Mouse (Mus musculus) embryonic fibroblast, embryonic 13.5 days (primary cell): Measurements from ENCODE around the gene Rsad2. TPM values are rescaled to one million over a fixed set of nuclear protein-coding genes. Genes with fewer than 3 reads are reported as not detected.

Source experiments
- H3K27ac ChIP-seq: 2 replicates; pipeline ENCODE4 v1.5.1; 2012; ENCODE audit warnings: low read length, control low read depth, inconsistent platforms; ENCODE audit not compliant: insufficient read depth
- H3K4me1 ChIP-seq: 2 replicates; pipeline ENCODE4 v1.6.1; 2011; ENCODE audit warnings: low read length; ENCODE audit not compliant: control insufficient read depth, insufficient read depth
- H3K4me3 ChIP-seq: 2 replicates; pipeline ENCODE4 v1.5.1; 2011; ENCODE audit warnings: mild to moderate bottlenecking, control low read depth, low read length; ENCODE audit not compliant: insufficient read depth
- CTCF ChIP-seq: IDR thresholded peaks from 2 replicates; pipeline ENCODE4 v1.5.1; 2011; ENCODE audit warnings: mild to moderate bottlenecking, control low read depth, low read length, moderate library complexity, borderline replicate concordance; ENCODE audit not compliant: insufficient read depth
- POLR2A ChIP-seq: IDR thresholded peaks from 2 replicates; pipeline ENCODE4 v1.6.1; 2011; ENCODE audit warnings: low read depth, mild to moderate bottlenecking, control low read depth, low read length, moderate library complexity
- polyA plus RNA-seq: library from polyadenylated mRNA; stranded (reverse); fragments of >200 nt; gene quantifications from 2 replicates; pipeline ENCODE4 v1.2.4, GENCODE M21; 2011; ENCODE audit warnings: low read depth; ENCODE audit not compliant: missing spikeins, insufficient read length

Rsad2 gene
- polyA plus RNA-seq, 1 experiment, result 1.4 TPM

DNA sequence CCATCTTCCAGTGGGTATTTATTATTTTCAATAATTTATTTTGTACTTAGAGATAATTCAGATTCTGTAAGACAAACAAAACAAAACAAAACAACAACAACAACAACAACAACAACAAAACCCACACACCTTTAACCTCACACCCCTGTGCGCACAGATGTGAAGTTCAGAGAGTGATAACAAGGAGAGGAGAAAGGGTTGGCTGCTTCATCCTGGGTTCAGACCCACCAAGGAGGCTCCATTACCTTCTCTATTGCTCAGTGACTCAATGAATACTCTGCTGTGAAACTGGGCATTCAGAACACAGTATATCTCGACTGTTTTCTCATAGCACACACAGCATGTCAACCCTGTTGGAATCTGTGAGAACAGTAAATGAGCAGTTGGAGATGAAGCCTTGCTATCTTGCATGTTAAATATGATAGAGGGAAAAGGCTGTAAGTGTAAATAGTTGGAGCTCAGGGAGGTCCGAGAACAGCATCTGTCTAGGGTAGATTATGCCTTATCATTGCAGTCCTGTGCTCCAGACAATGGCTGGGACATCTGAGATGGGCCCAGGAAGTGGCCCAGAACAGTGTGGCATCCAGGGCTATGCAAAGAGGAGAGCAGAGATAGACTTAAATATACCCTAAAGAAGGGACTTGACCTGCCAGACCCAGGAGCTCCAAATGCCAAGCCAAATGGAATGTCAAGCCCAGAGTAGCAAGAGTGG is 16.7 kb upstream of the Rsad2 start:
- Histone ChIP-seq H3K4me1 (peaks cover 2% of the 10 kb centered on the region; the same call in 1 of the 2 replicates), H3K4me3 (no peak overlapping the region), H3K27ac (no peak overlapping the region)
- no peak for TF ChIP-seq CTCF
- no peak for TF ChIP-seq POLR2A

DNA sequence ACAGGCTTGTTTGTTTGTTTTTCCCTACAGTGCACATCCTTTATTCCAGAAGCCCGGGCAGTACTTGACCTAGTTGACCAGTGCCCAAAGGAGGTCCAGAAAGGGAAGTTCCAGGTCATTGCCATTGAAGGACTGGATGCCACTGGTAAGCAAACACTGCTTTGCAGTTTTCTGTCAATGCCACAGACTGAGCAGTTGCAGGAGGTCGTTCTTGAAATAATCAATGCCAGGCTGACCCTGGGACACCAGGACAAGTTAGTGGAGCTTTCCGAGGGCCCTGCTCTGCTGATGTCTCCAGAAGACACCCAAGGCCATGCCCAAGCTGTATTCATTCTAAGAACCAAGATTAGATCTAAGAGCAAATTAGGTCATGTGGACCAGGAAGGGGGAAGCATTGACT is 15.1 kb upstream of the Rsad2 start:
- no peak overlapping the region for H3K4me3 ChIP-seq
- TF ChIP-seq POLR2A (no peak), CTCF (no peak)
- H3K4me1 ChIP-seq, result no peaks in the 10 kb centered on the region
- H3K27ac ChIP-seq, result no peak overlapping the region

- no peak for TF ChIP-seq POLR2A
- no peak for TF ChIP-seq CTCF
- H3K4me1 ChIP-seq, result no peaks in the 10 kb centered on the region
- peak overlapping the region; percentile 47 for H3K4me3 ChIP-seq
- no peak overlapping the region for H3K27ac ChIP-seq
Observed at GRCm38 (mm10) chr12:26470042-26470409, 13.8 kb upstream of the Rsad2 start.

DNA sequence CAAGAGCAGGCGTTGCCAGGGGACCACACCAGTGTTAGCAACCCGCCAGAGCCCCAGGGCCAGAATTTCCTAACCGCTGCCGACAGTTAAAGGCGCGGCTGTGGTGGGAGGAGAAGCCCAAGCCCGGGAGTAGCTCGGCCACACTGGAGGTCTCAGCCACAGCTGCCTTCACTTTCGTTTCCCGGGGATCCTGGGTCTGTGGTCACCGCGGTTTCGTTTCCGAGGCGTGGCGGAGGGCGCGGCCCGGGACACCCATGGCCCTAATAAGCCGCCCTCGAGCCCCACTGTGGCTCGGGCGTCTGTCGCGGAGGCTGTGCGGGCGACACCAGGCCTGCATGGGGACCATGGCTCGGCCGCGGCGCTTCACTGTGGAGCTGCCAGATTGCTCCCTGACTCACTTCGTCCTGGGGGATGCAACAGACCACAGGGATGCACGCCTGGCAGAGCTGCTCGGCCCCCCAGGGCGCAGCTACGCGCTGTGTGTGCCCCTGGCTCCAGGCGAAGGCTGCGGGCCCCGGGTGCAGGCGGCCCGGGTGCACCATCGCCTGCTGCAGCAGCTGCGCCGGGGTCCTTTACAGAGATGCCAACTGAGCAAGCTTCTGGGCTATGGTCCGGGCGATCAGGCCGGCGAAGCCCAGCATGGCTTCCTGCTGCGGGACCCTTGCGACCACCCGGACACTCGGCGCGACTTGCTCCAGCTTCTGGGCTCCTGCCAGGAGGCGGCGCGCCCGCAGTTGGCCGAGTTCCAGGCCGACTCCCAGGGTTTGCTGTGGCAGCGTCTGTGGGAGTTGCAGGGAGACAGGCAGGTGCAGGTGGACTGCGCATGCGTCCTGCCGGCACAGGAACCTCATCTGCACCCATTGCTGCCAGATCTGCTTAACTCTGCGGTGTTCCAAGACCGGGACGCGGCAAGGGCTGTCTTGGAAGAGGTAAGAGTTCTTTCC is 13.1 kb upstream of the Rsad2 start, which contains the start of gene Cmpk2:
TSS of gene Cmpk2 (plus strand) at position 107 of the 944 bp plus-strand sequence.
- H3K27ac ChIP-seq, result no peak within 1 kb of the TSS
- peak within 1 kb of the TSS; percentile 47 for H3K4me3 ChIP-seq
- TF ChIP-seq POLR2A (0 out of 2 replicates have a peak, but pooled peaks have one; percentile 24), CTCF (no peak)
- no peaks in the 10 kb centered on the region for H3K4me1 ChIP-seq

DNA sequence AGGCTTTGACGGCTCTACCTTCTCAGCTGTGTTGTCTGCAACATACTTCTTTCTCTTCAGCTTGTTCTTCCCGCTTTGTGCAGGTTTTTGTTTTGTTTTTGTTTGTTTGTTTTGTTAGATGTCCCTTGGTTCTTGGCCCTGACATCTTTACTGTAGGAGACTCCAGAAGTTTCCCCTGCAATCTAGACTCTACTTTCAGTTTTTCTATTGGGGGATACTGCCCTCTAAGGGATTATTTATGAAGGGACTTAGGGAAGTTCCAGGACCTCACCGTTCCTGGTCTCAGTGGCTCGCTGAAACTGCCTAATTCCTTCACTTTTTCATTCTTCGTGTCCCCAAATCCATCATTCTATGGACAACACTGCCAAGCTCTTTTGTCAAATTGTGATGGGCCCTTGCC is 9.3 kb upstream of the Rsad2 start:
- Histone ChIP-seq H3K4me3 (no peak overlapping the region), H3K4me1 (no peaks in the 10 kb centered on the region), H3K27ac (no peak overlapping the region)
- TF ChIP-seq POLR2A, result no peak
- TF ChIP-seq CTCF, result no peak

- Histone ChIP-seq H3K27ac (no peak overlapping the region), H3K4me3 (no peak overlapping the region), H3K4me1 (no peaks in the 10 kb centered on the region)
- no peak for TF ChIP-seq POLR2A
- TF ChIP-seq CTCF, result no peak
Observed at GRCm38 (mm10) chr12:26460091-26460490, 3.8 kb upstream of the Rsad2 start.

DNA sequence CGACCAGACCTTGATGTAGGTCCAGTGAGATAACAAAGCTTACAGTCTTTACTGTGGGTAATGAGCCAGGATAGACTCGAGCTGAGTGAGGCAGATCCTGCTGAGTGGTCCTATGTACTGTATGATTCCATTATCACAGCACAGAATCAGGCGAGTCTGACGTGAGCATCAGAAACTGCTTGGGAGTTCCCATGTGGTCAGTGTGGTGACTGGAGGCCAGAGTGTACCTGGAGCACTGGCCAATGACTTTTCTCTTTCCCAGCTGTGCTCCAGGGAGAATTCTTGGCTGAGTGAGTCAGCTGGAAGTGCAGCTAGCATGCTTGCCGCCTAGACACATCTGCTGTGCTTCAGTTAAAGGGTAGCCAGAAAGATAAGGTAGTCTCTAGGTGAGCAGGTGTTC is 1.6 kb downstream of the Rsad2 start:
- Histone ChIP-seq H3K4me3 (no peak overlapping the region), H3K27ac (no peak overlapping the region), H3K4me1 (peaks cover 3% of the 10 kb centered on the region; the same call in 1 of the 2 replicates)
- TF ChIP-seq POLR2A, result no peak
- TF ChIP-seq CTCF, result no peak

DNA sequence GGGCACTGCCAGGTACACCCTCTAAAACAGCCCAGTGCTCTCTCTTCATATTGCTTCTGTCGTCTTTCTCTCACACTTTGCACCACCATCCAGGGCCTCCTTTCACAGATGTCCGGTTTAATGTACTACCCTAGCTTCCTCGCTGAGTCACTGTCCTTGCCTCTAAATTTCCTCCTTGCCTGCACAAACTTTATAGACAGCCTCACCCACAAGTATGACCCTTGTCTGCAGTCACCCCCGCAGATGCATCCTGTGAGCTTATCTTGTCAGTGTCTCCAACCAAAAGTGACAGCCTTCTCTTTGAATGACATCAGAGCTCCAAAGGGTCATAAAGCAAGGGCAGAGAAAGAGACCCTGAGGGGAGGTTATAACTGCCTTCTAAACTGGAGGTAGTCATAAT is 3.3 kb downstream of the Rsad2 start:
- no peak overlapping the region for H3K4me3 ChIP-seq
- H3K27ac ChIP-seq, result no peak overlapping the region
- peaks cover 3% of the 10 kb centered on the region; the same call in 1 of the 2 replicates for H3K4me1 ChIP-seq
- TF ChIP-seq CTCF (no peak), POLR2A (no peak)

DNA sequence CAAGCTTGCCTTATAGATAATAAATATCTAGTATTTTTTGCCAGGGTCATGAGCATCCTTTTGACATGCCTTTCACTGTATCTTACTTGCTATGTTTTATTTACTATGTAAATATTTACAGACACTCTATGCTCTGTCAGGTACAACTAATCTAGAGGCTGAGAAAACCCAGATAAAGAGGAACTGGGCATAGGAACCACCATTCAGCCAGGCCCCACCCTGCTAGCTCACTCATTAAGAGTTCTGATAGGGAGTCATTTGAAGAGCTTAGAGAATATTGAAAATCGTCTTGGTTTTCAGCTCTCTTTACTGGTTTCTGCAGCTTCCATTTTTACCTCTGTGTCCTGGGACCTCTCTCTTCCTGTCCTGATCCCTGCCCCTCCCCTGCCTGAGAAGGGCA is 5.1 kb downstream of the Rsad2 start:
- Histone ChIP-seq H3K4me3 (no peak overlapping the region), H3K4me1 (peaks cover 3% of the 10 kb centered on the region; the same call in 1 of the 2 replicates), H3K27ac (no peak overlapping the region)
- no peak for TF ChIP-seq CTCF
- no peak for TF ChIP-seq POLR2A

GRCm38 (mm10) chr12:26449483-26449882 is 6.8 kb downstream of the Rsad2 start:
- no peak for TF ChIP-seq POLR2A
- no peak for TF ChIP-seq CTCF
- no peak overlapping the region for H3K4me3 ChIP-seq
- no peaks in the 10 kb centered on the region for H3K4me1 ChIP-seq
- H3K27ac ChIP-seq, result no peak overlapping the region
